Comparison of ENCODE assay signal across 11 mouse cellular contexts in the genomic region with DNA sequence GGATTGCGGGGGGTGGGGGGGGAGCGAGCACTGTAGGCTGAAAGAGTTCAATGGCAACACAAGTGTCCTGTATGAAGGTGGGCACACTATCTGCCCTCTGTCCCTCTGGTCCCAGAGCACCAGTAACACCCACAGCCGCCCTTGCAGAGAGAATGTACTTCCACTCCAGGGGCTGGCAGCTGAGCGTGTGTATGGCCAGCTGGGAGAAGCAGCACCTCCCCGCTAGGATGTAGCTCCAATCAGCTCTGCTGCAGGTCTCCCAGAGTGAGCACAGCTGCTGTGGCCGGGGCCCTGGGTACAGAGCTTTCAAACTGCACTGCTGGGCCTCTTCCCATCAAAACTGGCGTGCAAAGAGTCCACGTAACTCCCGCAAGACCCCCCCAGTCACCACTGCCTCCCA. TPM values are rescaled to one million over a fixed set of nuclear protein-coding genes. Genes with fewer than 3 reads are reported as not detected.
A peak's percentile ranks its signal among the peaks of the same experiment; 100 is the strongest.
DNase-seq lines count a peak whose midpoint lies in the region; ATAC-seq and TF ChIP-seq lines count a peak whose summit lies in the region.
"Had no signal": no experiment of that assay in that cellular context is flagged by ENCODE, and none has a peak within 500 bp of the region (broad histone marks: within the 10 kb centered on the region; RNA-seq: fewer than 3 reads in every experiment).

No protein-coding gene starts in this region.

- no peak for TF ChIP-seq POLR2A in lung, adult 2 months (IDR thresholded peaks at IDR 0.05; ENCODE audit: borderline replicate concordance, extremely low read depth, low read depth, low read length)

- no peak for DNase-seq in frontal cortex, postnatal 25 days (ENCODE audit: low spot score in 2 of 2)
- peak; percentile 51 for DNase-seq in lung, embryonic 14.5 days
- DNase-seq in lung, adult 2 months: no peak
- DNase-seq in urinary bladder, adult 18-20 months (ENCODE audit: low spot score in 2 of 2): no peak

- H3K4me3 ChIP-seq in lung, embryonic 14.5 days (ENCODE audit: low read depth, low read length): no peak overlapping the region
- H3K4me3 ChIP-seq in lung, adult 2 months (replicated peaks; ENCODE audit: extremely low read depth, low read depth, low read length): no peak overlapping the region
- no peak overlapping the region for H3K4me3 ChIP-seq in embryonic facial prominence, embryonic 13.5 days
- H3K4me3 ChIP-seq in limb, embryonic 13.5 days: no peak overlapping the region
- H3K4me3 ChIP-seq: midbrain, embryonic 12.5 days had no signal

- TF ChIP-seq CTCF in lung, embryonic 14.5 days (IDR thresholded peaks at IDR 0.05; ENCODE audit: low read depth): no peak
- TF ChIP-seq CTCF in lung, adult 2 months (IDR thresholded peaks at IDR 0.05; ENCODE audit: insufficient read depth, low read length): no peak

- 53% methylated on average over 9 of the region's 9 CpGs for WGBS in lung, embryonic 14.5 days
- WGBS in lung, adult 2 months: 70% methylated on average over 9 of the region's 9 CpGs
- WGBS in embryonic facial prominence, embryonic 13.5 days: 68% methylated on average over 9 of the region's 9 CpGs
- 58% methylated on average over 9 of the region's 9 CpGs for whole genome bisulfite sequencing in limb, embryonic 13.5 days

- H3K36me3 ChIP-seq in lung, embryonic 14.5 days (ENCODE audit: insufficient read depth): no peaks in the 10 kb centered on the region
- H3K36me3 ChIP-seq in embryonic facial prominence, embryonic 13.5 days: peaks cover 25% of the 10 kb centered on the region; the same call in 1 of the 2 replicates
- H3K36me3 ChIP-seq in limb, embryonic 13.5 days: peaks cover 14% of the 10 kb centered on the region
- H3K36me3 ChIP-seq: midbrain, embryonic 12.5 days had no signal

- H3K4me1 ChIP-seq in lung, embryonic 14.5 days (ENCODE audit: insufficient read depth): peaks cover 25% of the 10 kb centered on the region
- H3K4me1 ChIP-seq in lung, adult 2 months (ENCODE audit: control insufficient read depth, insufficient read depth, low read length): peaks cover 31% of the 10 kb centered on the region
- H3K4me1 ChIP-seq in embryonic facial prominence, embryonic 13.5 days: peaks cover 66% of the 10 kb centered on the region
- H3K4me1 ChIP-seq in limb, embryonic 13.5 days: peaks cover 64% of the 10 kb centered on the region

- ATAC-seq in frontal cortex, adult (ENCODE audit: low TSS enrichment): peak; percentile 48; the same call in 1 of the 2 replicates
- ATAC-seq in lung, embryonic 14.5 days (ENCODE audit: insufficient read depth): no peak
- ATAC-seq in embryonic facial prominence, embryonic 13.5 days (ENCODE audit: insufficient number of reproducible peaks, insufficient read depth, low FRiP score, low TSS enrichment, low read depth): no peak
- no peak for ATAC-seq in limb, embryonic 13.5 days (ENCODE audit: low FRiP score, low read depth)
- ATAC-seq in monocyte, adult 5-6 weeks (replicated peaks; ENCODE audit: insufficient number of reproducible peaks, low FRiP score, low TSS enrichment, poor library complexity, severe bottlenecking): no peak
- ATAC-seq: CD4-positive, CD25-positive, alpha-beta regulatory T cell, adult 4 months had no signal

- H3K4me2 ChIP-seq in lung, embryonic 14.5 days: no peak overlapping the region
- H3K4me2 ChIP-seq in embryonic facial prominence, embryonic 13.5 days: no peak overlapping the region
- no peak overlapping the region for H3K4me2 ChIP-seq in limb, embryonic 13.5 days (replicated peaks)
- H3K4me2 ChIP-seq: liver, embryonic 11.5 days; midbrain, embryonic 12.5 days had no signal

- 0 out of 2 replicates have a peak overlapping the region, but pooled peaks have one; percentile 12 for H3K27ac ChIP-seq in lung, embryonic 14.5 days (ENCODE audit: low read depth)
- H3K27ac ChIP-seq in embryonic facial prominence, embryonic 13.5 days: no peak overlapping the region
- H3K27ac ChIP-seq in limb, embryonic 13.5 days: 0 out of 2 replicates have a peak overlapping the region, but pooled peaks have one; percentile 11
- H3K27ac ChIP-seq: midbrain, embryonic 12.5 days had no signal

- no peak overlapping the region; the same call in 1 of the 2 replicates for H3K9ac ChIP-seq in lung, embryonic 14.5 days
- 0 out of 2 replicates have a peak overlapping the region, but pooled peaks have one; percentile 27 for H3K9ac ChIP-seq in embryonic facial prominence, embryonic 13.5 days
- H3K9ac ChIP-seq in limb, embryonic 13.5 days: peak overlapping the region; percentile 50; the same call in 1 of the 2 replicates
- H3K9ac ChIP-seq: midbrain, embryonic 12.5 days had no signal

- H3K9me3 ChIP-seq in lung, embryonic 14.5 days (ENCODE audit: low read depth, low read length): no peaks in the 10 kb centered on the region
- no peaks in the 10 kb centered on the region for H3K9me3 ChIP-seq in embryonic facial prominence, embryonic 13.5 days
- no peaks in the 10 kb centered on the region for H3K9me3 ChIP-seq in limb, embryonic 13.5 days
- H3K9me3 ChIP-seq: midbrain, embryonic 12.5 days had no signal

- no peaks in the 10 kb centered on the region for H3K27me3 ChIP-seq in lung, embryonic 14.5 days (ENCODE audit: insufficient read depth, low read length)
- H3K27me3 ChIP-seq in embryonic facial prominence, embryonic 13.5 days: no peaks in the 10 kb centered on the region
- no peaks in the 10 kb centered on the region for H3K27me3 ChIP-seq in limb, embryonic 13.5 days

RNA-seq across cellular contexts. Expression of a gene that starts 14.9 kb away (rescaled TPM):
- 4.4 and 4.8 TPM in 2 replicates for polyA plus RNA-seq in lung, embryonic 14.5 days (2014; fragmentation: Nextera tagmentation; extraction: Ambion mirVana)
- polyA plus RNA-seq in lung, adult 2 months (2012; rRNA removed): 12.3 and 14.1 TPM in 2 replicates
- polyA plus RNA-seq in embryonic facial prominence, embryonic 13.5 days (2015; fragmentation: Nextera tagmentation; extraction: Ambion mirVana): 7.8 and 8.7 TPM in 2 replicates
- 7.1 and 7.8 TPM in 2 replicates for polyA plus RNA-seq in limb, embryonic 13.5 days (2015; fragmentation: Nextera tagmentation; extraction: Ambion mirVana)
- total RNA-seq in monocyte, adult 5-6 weeks (2017): 1.4 to 6.8 TPM (median 4.0 TPM) in 3 replicates
